Mouse (Mus musculus): ENCODE measurements around the gene Ptk7.

DNA sequence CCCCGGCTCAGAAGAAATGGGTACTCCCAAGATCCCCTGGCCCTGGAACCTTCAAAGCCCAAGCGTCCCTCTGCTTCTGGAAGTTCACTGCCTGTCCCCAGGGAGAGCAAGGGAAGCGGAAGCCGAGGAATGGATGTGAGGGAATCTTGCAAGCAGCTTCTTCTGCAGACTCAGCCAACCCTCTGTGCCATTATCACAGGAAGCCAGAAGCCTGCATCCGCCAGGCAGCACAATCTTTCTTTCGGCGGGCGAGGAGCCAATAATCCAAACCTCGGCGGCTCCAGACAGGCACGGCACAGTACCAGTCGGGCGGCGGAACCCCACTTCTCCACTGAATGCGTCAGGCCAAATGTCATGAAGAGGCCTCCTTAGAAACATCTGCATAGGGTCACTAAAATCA is 8.0 kb downstream of the Ptk7 start:
- TF ChIP-seq CTCF (IDR thresholded peaks at IDR 0.05; ENCODE audit: low read depth, low read length): no peak
- TF ChIP-seq TAL1 (conservative IDR thresholded peaks at IDR 0.05; ENCODE audit: low read depth, low read length): no peak
